Mouse (Mus musculus): ENCODE measurements around the gene Lrrc49.

The Lrrc49 gene

GRCm38 (mm10) chr9:60672568-60672967, 15.4 kb downstream of the Lrrc49 start:
- no peak for DNase-seq

- no peak for DNase-seq
Measured at GRCm38 (mm10) chr9:60668886-60669285, 19.1 kb downstream of the Lrrc49 start.

GRCm38 (mm10) chr9:60665535-60665934, 22.4 kb downstream of the Lrrc49 start:
- no peak for DNase-seq

- no peak for DNase-seq
Measured at GRCm38 (mm10) chr9:60664866-60665265, 23.1 kb downstream of the Lrrc49 start.

- DNase-seq: no peak
Measured at GRCm38 (mm10) chr9:60664385-60664784, 23.6 kb downstream of the Lrrc49 start.

GRCm38 (mm10) chr9:60662936-60663335, 25.0 kb downstream of the Lrrc49 start:
- DNase-seq: no peak

GRCm38 (mm10) chr9:60653582-60653981, 34.4 kb downstream of the Lrrc49 start:
- no peak for DNase-seq

- DNase-seq: no peak
Measured at GRCm38 (mm10) chr9:60653137-60653536, 34.8 kb downstream of the Lrrc49 start.

- no peak for DNase-seq
Measured at GRCm38 (mm10) chr9:60650277-60650676, 37.7 kb downstream of the Lrrc49 start.

GRCm38 (mm10) chr9:60648981-60649975, 38.7 kb downstream of the Lrrc49 start:
- DNase-seq: no peak

- DNase-seq: no peak
Measured at GRCm38 (mm10) chr9:60633601-60634000, 54.4 kb downstream of the Lrrc49 start.

- DNase-seq: no peak
Measured at GRCm38 (mm10) chr9:60626311-60626791, 61.6 kb downstream of the Lrrc49 start.

GRCm38 (mm10) chr9:60625895-60626294, 62.1 kb downstream of the Lrrc49 start:
- no peak for DNase-seq

- no peak for DNase-seq
Measured at GRCm38 (mm10) chr9:60616946-60617345, 71.0 kb downstream of the Lrrc49 start.

- DNase-seq: no peak
Measured at GRCm38 (mm10) chr9:60616359-60616758, 71.6 kb downstream of the Lrrc49 start.

- DNase-seq: no peak
Measured at GRCm38 (mm10) chr9:60612260-60612659, 75.7 kb downstream of the Lrrc49 start.

- no peak for DNase-seq
Measured at GRCm38 (mm10) chr9:60610194-60610593, 77.8 kb downstream of the Lrrc49 start.

- DNase-seq: no peak
Measured at GRCm38 (mm10) chr9:60608857-60609256, 79.1 kb downstream of the Lrrc49 start.

- no peak for DNase-seq
Measured at GRCm38 (mm10) chr9:60608086-60608485, 79.9 kb downstream of the Lrrc49 start.

GRCm38 (mm10) chr9:60604971-60605370, 83.0 kb downstream of the Lrrc49 start:
- DNase-seq: no peak

GRCm38 (mm10) chr9:60601936-60602335, 86.0 kb downstream of the Lrrc49 start:
- no peak for DNase-seq

- DNase-seq: no peak
Measured at GRCm38 (mm10) chr9:60600273-60600672, 87.7 kb downstream of the Lrrc49 start.

- no peak for DNase-seq
Measured at GRCm38 (mm10) chr9:60599489-60599888, 88.5 kb downstream of the Lrrc49 start.

- no peak for DNase-seq
Measured at GRCm38 (mm10) chr9:60595406-60595805, 92.6 kb downstream of the Lrrc49 start.

Measured in thymus, adult 18-20 months (tissue).